Mouse (Mus musculus): ENCODE measurements around the gene Afp. TPM values are rescaled to one million over a fixed set of nuclear protein-coding genes. Genes with fewer than 3 reads are reported as not detected.

Gene Afp
- polyA plus RNA-seq, 1 experiment from 2014 or later = 123 TPM

- WGBS = 70% methylated on average over 7 of the region's 7 CpGs
Observed at GRCm38 (mm10) chr5:90499509-90499908, 9.0 kb downstream of the Afp start.

GRCm38 (mm10) chr5:90500714-90501113 lies 10.2 kb downstream of the Afp start:
- no peak; the same call in 1 of the 2 replicates for ATAC-seq (replicated peaks; ENCODE audit: low FRiP score, low read depth)
- no peaks in the 10 kb centered on the region for H3K27me3 ChIP-seq (ENCODE audit: insufficient read depth, low read length)
- H3K9ac ChIP-seq (ENCODE audit: low read depth, low read length) = no peak overlapping the region
- DNase-seq (ENCODE audit: low spot score) = peak; percentile 70
- WGBS = 4% methylated on average over 6 of the region's 6 CpGs
- H3K4me2 ChIP-seq (ENCODE audit: low read length) = no peak overlapping the region
- TF ChIP-seq CTCF (IDR thresholded peaks at IDR 0.05; ENCODE audit: low read depth) = peak; percentile 91
- H3K4me3 ChIP-seq (replicated peaks; ENCODE audit: low read depth, low read length) = no peak overlapping the region
- H3K4me1 ChIP-seq (replicated peaks; ENCODE audit: insufficient read depth, low read length) = no peaks in the 10 kb centered on the region
- H3K36me3 ChIP-seq (ENCODE audit: insufficient read depth, low read length) = no peaks in the 10 kb centered on the region
- H3K27ac ChIP-seq = no peak overlapping the region
- no peaks in the 10 kb centered on the region for H3K9me3 ChIP-seq (replicated peaks; ENCODE audit: low read length)

More at GRCm38 (mm10) chr5:90499509-90499908, 9.0 kb downstream of the Afp start:
- no peaks in the 10 kb centered on the region for H3K9me3 ChIP-seq (replicated peaks; ENCODE audit: low read length)
- no peak overlapping the region for H3K27ac ChIP-seq
- H3K36me3 ChIP-seq (ENCODE audit: insufficient read depth, low read length) = no peaks in the 10 kb centered on the region
- no peak overlapping the region for H3K4me3 ChIP-seq (replicated peaks; ENCODE audit: low read depth, low read length)
- H3K4me1 ChIP-seq (replicated peaks; ENCODE audit: insufficient read depth, low read length) = no peaks in the 10 kb centered on the region
- no peak for ATAC-seq (replicated peaks; ENCODE audit: low FRiP score, low read depth)
- H3K4me2 ChIP-seq (ENCODE audit: low read length) = no peak overlapping the region
- no peak for TF ChIP-seq CTCF (IDR thresholded peaks at IDR 0.05; ENCODE audit: low read depth)
- no peaks in the 10 kb centered on the region for H3K27me3 ChIP-seq (ENCODE audit: insufficient read depth, low read length)
- DNase-seq (ENCODE audit: low spot score) = no peak
- H3K9ac ChIP-seq (ENCODE audit: low read depth, low read length) = no peak overlapping the region

- 92% methylated on average over 5 of the region's 5 CpGs for WGBS
- ATAC-seq (replicated peaks; ENCODE audit: low FRiP score, low read depth) (no peak), DNase-seq (ENCODE audit: low spot score) (no peak)
- no peak for TF ChIP-seq CTCF (IDR thresholded peaks at IDR 0.05; ENCODE audit: low read depth)
- H3K4me2 ChIP-seq (ENCODE audit: low read length) = no peak overlapping the region
- no peaks in the 10 kb centered on the region for H3K27me3 ChIP-seq (ENCODE audit: insufficient read depth, low read length)
- no peaks in the 10 kb centered on the region for H3K36me3 ChIP-seq (ENCODE audit: insufficient read depth, low read length)
- no peak overlapping the region for H3K4me3 ChIP-seq (replicated peaks; ENCODE audit: low read depth, low read length)
- H3K9ac ChIP-seq (ENCODE audit: low read depth, low read length) = no peak overlapping the region
- no peaks in the 10 kb centered on the region for H3K9me3 ChIP-seq (replicated peaks; ENCODE audit: low read length)
- H3K27ac ChIP-seq = no peak overlapping the region
- no peaks in the 10 kb centered on the region for H3K4me1 ChIP-seq (replicated peaks; ENCODE audit: insufficient read depth, low read length)
Observed at GRCm38 (mm10) chr5:90501752-90502151, 11.2 kb downstream of the Afp start.

- H3K4me3 ChIP-seq (replicated peaks; ENCODE audit: low read depth, low read length) = no peak overlapping the region
- H3K4me2 ChIP-seq (ENCODE audit: low read length) = no peak overlapping the region
- H3K9ac ChIP-seq (ENCODE audit: low read depth, low read length) = no peak overlapping the region
- no peak for ATAC-seq (replicated peaks; ENCODE audit: low FRiP score, low read depth)
- no peak for DNase-seq (ENCODE audit: low spot score)
- no peaks in the 10 kb centered on the region for H3K27me3 ChIP-seq (ENCODE audit: insufficient read depth, low read length)
- H3K4me1 ChIP-seq (replicated peaks; ENCODE audit: insufficient read depth, low read length) = no peaks in the 10 kb centered on the region
- WGBS = 73% methylated on average over 11 of the region's 11 CpGs
- H3K36me3 ChIP-seq (ENCODE audit: insufficient read depth, low read length) = no peaks in the 10 kb centered on the region
- no peak for TF ChIP-seq CTCF (IDR thresholded peaks at IDR 0.05; ENCODE audit: low read depth)
- H3K27ac ChIP-seq = no peak overlapping the region
- no peaks in the 10 kb centered on the region for H3K9me3 ChIP-seq (replicated peaks; ENCODE audit: low read length)
Observed at GRCm38 (mm10) chr5:90504742-90505141, 14.2 kb downstream of the Afp start.

DNA sequence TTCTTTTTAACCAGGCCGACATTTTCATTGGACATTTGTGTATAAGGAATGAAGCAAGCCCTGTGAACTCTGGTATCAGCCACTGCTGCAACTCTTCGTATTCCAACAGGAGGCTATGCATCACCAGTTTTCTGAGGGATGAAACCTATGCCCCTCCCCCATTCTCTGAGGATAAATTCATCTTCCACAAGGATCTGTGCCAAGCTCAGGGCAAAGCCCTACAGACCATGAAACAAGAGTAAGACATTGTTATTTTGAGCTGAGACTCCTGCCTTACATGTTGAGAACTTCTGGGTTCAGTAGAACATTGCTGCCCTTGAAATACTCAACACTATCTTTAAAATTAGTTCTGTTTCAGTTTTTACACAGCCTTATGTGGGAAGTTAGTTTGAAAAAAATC lies 16.0 kb downstream of the Afp start:
- Histone ChIP-seq H3K4me3 (replicated peaks; ENCODE audit: low read depth, low read length) (no peak overlapping the region), H3K27ac (no peak overlapping the region), H3K4me1 (replicated peaks; ENCODE audit: insufficient read depth, low read length) (no peaks in the 10 kb centered on the region), H3K4me2 (ENCODE audit: low read length) (no peak overlapping the region), H3K36me3 (ENCODE audit: insufficient read depth, low read length) (no peaks in the 10 kb centered on the region), H3K27me3 (ENCODE audit: insufficient read depth, low read length) (no peaks in the 10 kb centered on the region), H3K9ac (ENCODE audit: low read depth, low read length) (no peak overlapping the region), H3K9me3 (replicated peaks; ENCODE audit: low read length) (no peaks in the 10 kb centered on the region)
- WGBS = 38% methylated on average over 2 of the region's 2 CpGs
- DNase-seq (ENCODE audit: low spot score) (peak; percentile 28), ATAC-seq (replicated peaks; ENCODE audit: low FRiP score, low read depth) (0 out of 2 replicates have a peak, but pooled peaks have one; percentile 29)
- TF ChIP-seq CTCF (IDR thresholded peaks at IDR 0.05; ENCODE audit: low read depth) = no peak

- DNase-seq (ENCODE audit: low spot score) (peak; percentile 5), ATAC-seq (replicated peaks; ENCODE audit: low FRiP score, low read depth) (0 out of 2 replicates have a peak, but pooled peaks have one; percentile 21)
- Histone ChIP-seq H3K27me3 (ENCODE audit: insufficient read depth, low read length) (no peaks in the 10 kb centered on the region), H3K4me1 (replicated peaks; ENCODE audit: insufficient read depth, low read length) (no peaks in the 10 kb centered on the region), H3K4me3 (replicated peaks; ENCODE audit: low read depth, low read length) (no peak overlapping the region), H3K4me2 (ENCODE audit: low read length) (no peak overlapping the region), H3K9me3 (replicated peaks; ENCODE audit: low read length) (no peaks in the 10 kb centered on the region), H3K9ac (ENCODE audit: low read depth, low read length) (no peak overlapping the region), H3K36me3 (ENCODE audit: insufficient read depth, low read length) (no peaks in the 10 kb centered on the region), H3K27ac (peak overlapping the region; percentile 50; the same call in 1 of the 2 replicates)
- no peak for TF ChIP-seq CTCF (IDR thresholded peaks at IDR 0.05; ENCODE audit: low read depth)
- 52% methylated on average over 13 of the region's 13 CpGs for WGBS
Observed at GRCm38 (mm10) chr5:90507411-90507949, 16.9 kb downstream of the Afp start.

Data from kidney, postnatal 0 days (tissue).